Mouse (Mus musculus) myocyte (in vitro differentiated cells): ENCODE measurements around the gene E2f6. TPM values are rescaled to one million over a fixed set of nuclear protein-coding genes. Genes with fewer than 3 reads are reported as not detected.

Source experiments
- H3K27me3 ChIP-seq: one replicate; pipeline ENCODE4 v1.6.1; 2011; ENCODE audit not compliant: control insufficient read depth, insufficient read depth, insufficient read length
- H3K36me3 ChIP-seq: one replicate; pipeline ENCODE4 v1.6.1; 2011; ENCODE audit not compliant: control insufficient read depth, insufficient read depth
- H3K4me2 ChIP-seq: one replicate; pipeline ENCODE4 v1.6.1; 2011; ENCODE audit warnings: low read depth, control low read depth
- H3K4me3 ChIP-seq: one replicate; pipeline ENCODE4 v1.5.1; 2011; ENCODE audit warnings: mild to moderate bottlenecking, control low read depth, moderate library complexity
- H3K79me2 ChIP-seq: one replicate; pipeline ENCODE4 v1.6.1; 2011; ENCODE audit not compliant: control insufficient read depth, insufficient read depth
- H3ac ChIP-seq: one replicate; pipeline ENCODE4 v1.6.1; 2011; ENCODE audit not compliant: control insufficient read depth, insufficient read length
- CEBPB ChIP-seq: IDR thresholded peaks from 2 replicates; pipeline ENCODE4 v1.6.1; 2011; ENCODE audit warnings: mild to moderate bottlenecking, moderate library complexity; ENCODE audit not compliant: poor library complexity, insufficient read depth, severe bottlenecking
- E2F4 ChIP-seq: IDR thresholded peaks from one replicate; pipeline ENCODE4 v1.6.1; 2011; ENCODE audit warnings: mild to moderate bottlenecking, control low read depth, moderate library complexity; ENCODE audit not compliant: insufficient read depth
- MAX ChIP-seq: IDR thresholded peaks from one replicate; pipeline ENCODE4 v1.6.1; 2011; ENCODE audit warnings: low read depth, mild to moderate bottlenecking, control low read depth
- MYOD1 ChIP-seq, 3 experiments: IDR thresholded peaks; one replicate each; pipeline ENCODE4 v1.6.1; 2011; ENCODE audit warnings: control low read depth in 2 of 3, low read depth in 2 of 3, mild to moderate bottlenecking in 2 of 3, moderate library complexity in 1 of 3; ENCODE audit not compliant: insufficient read length in 2 of 3, control insufficient read depth in 1 of 3
- MYOG ChIP-seq, 3 experiments: IDR thresholded peaks; one replicate each; pipeline ENCODE4 v1.6.1; 2011; ENCODE audit warnings: control low read depth in 2 of 3, low read depth in 2 of 3, mild to moderate bottlenecking in 2 of 3; ENCODE audit not compliant: insufficient read length in 2 of 3, control insufficient read depth in 1 of 3, insufficient read depth in 1 of 3
- POLR2A ChIP-seq: IDR thresholded peaks from one replicate; pipeline ENCODE4 v1.6.1; 2011; ENCODE audit warnings: low read depth, mild to moderate bottlenecking, control low read depth, moderate library complexity; ENCODE audit not compliant: insufficient read length
- POLR2AphosphoS2 ChIP-seq: IDR thresholded peaks from one replicate; pipeline ENCODE4 v1.6.1; 2011; ENCODE audit warnings: low read depth, control low read depth; ENCODE audit not compliant: insufficient read length
- REST ChIP-seq: IDR thresholded peaks from one replicate; pipeline ENCODE4 v1.6.1; 2011; ENCODE audit warnings: mild to moderate bottlenecking, control low read depth, moderate library complexity; ENCODE audit not compliant: insufficient read depth, insufficient read length
- SRF ChIP-seq: IDR thresholded peaks from one replicate; pipeline ENCODE4 v1.6.1; 2011; ENCODE audit warnings: low read depth; ENCODE audit not compliant: control insufficient read depth, insufficient read length
- TCF12 ChIP-seq: IDR thresholded peaks from one replicate; pipeline ENCODE4 v1.6.1; 2011; ENCODE audit warnings: mild to moderate bottlenecking, control low read depth; ENCODE audit not compliant: poor library complexity, insufficient read depth, severe bottlenecking
- TCF3 ChIP-seq: IDR thresholded peaks from one replicate; pipeline ENCODE4 v1.6.1; 2011; ENCODE audit warnings: low read depth, control low read depth; ENCODE audit not compliant: insufficient read length
- USF1 ChIP-seq: IDR thresholded peaks from one replicate; pipeline ENCODE4 v1.6.1; 2011; ENCODE audit warnings: low read depth, mild to moderate bottlenecking, control low read depth, moderate library complexity
- polyA plus RNA-seq: library from polyadenylated mRNA; unstranded; fragments of >200 nt; fragmentation: generic; extraction: Trizol; gene quantifications from one replicate; pipeline ENCODE4 v1.2.1, GENCODE M21; 2012; ENCODE audit warnings: missing spikeins

The E2f6 gene
- 16.2 TPM for polyA plus RNA-seq

GRCm38 (mm10) chr12:16810525-16811431 is at the start of gene E2f6:
TSS of gene E2f6 (plus strand) at chr12:16810963.
- H3ac ChIP-seq: peak within 1 kb of the TSS; percentile 41
- H3K4me2 ChIP-seq: peak within 1 kb of the TSS; percentile 68
- no peaks in the 10 kb centered on the region for H3K27me3 ChIP-seq
- no peaks in the 10 kb centered on the region for H3K36me3 ChIP-seq
- TF ChIP-seq TCF12 (no peak), CEBPB (no peak), SRF (no peak), POLR2AphosphoS2 (peak; percentile 70), MAX (no peak), E2F4 (no peak), MYOG (IDR thresholded peaks at IDR 0.05; ENCODE audit: control insufficient read depth in 1 of 3, insufficient read depth in 1 of 3, insufficient read length in 2 of 3, low read depth in 2 of 3) (no peak), REST (no peak), TCF3 (no peak), USF1 (no peak), POLR2A (peak; percentile 85), MYOD1 (IDR thresholded peaks at IDR 0.05; ENCODE audit: control insufficient read depth in 1 of 3, insufficient read length in 2 of 3, low read depth in 2 of 3) (no peak)
- H3K79me2 ChIP-seq: peaks cover 31% of the 10 kb centered on the region
- H3K4me3 ChIP-seq: peak within 1 kb of the TSS; percentile 45

GRCm38 (mm10) chr12:16761461-16761860 is 49.3 kb upstream of the E2f6 start:
- Histone ChIP-seq H3K4me2 (no peak overlapping the region), H3ac (no peak overlapping the region), H3K4me3 (no peak overlapping the region), H3K27me3 (no peaks in the 10 kb centered on the region), H3K79me2 (no peaks in the 10 kb centered on the region), H3K36me3 (no peaks in the 10 kb centered on the region)
- TF ChIP-seq REST (no peak), SRF (no peak), E2F4 (no peak), MAX (no peak), TCF3 (no peak), CEBPB (no peak), POLR2AphosphoS2 (no peak), MYOG (IDR thresholded peaks at IDR 0.05; ENCODE audit: control insufficient read depth in 1 of 3, insufficient read depth in 1 of 3, insufficient read length in 2 of 3, low read depth in 2 of 3) (no peak), MYOD1 (IDR thresholded peaks at IDR 0.05; ENCODE audit: control insufficient read depth in 1 of 3, insufficient read length in 2 of 3, low read depth in 2 of 3) (no peak), USF1 (no peak), TCF12 (no peak), POLR2A (no peak)

- Histone ChIP-seq H3ac (no peak overlapping the region), H3K27me3 (peaks cover 4% of the 10 kb centered on the region), H3K4me2 (no peak overlapping the region), H3K4me3 (no peak overlapping the region), H3K79me2 (no peaks in the 10 kb centered on the region), H3K36me3 (no peaks in the 10 kb centered on the region)
- TF ChIP-seq REST (no peak), CEBPB (no peak), USF1 (no peak), MAX (no peak), POLR2AphosphoS2 (no peak), TCF3 (no peak), TCF12 (no peak), MYOD1 (IDR thresholded peaks at IDR 0.05; ENCODE audit: control insufficient read depth in 1 of 3, insufficient read length in 2 of 3, low read depth in 2 of 3) (no peak), MYOG (IDR thresholded peaks at IDR 0.05; ENCODE audit: control insufficient read depth in 1 of 3, insufficient read depth in 1 of 3, insufficient read length in 2 of 3, low read depth in 2 of 3) (no peak), E2F4 (no peak), SRF (no peak), POLR2A (no peak)
Measured at GRCm38 (mm10) chr12:16763649-16764422, 46.9 kb upstream of the E2f6 start.

GRCm38 (mm10) chr12:16764776-16765445 is 45.9 kb upstream of the E2f6 start:
- peaks cover 6% of the 10 kb centered on the region for H3K27me3 ChIP-seq
- H3K79me2 ChIP-seq: no peaks in the 10 kb centered on the region
- TF ChIP-seq MYOG (IDR thresholded peaks at IDR 0.05; ENCODE audit: control insufficient read depth in 1 of 3, insufficient read depth in 1 of 3, insufficient read length in 2 of 3, low read depth in 2 of 3): no peak
- no peak for TF ChIP-seq CEBPB
- TF ChIP-seq TCF3: no peak
- TF ChIP-seq POLR2AphosphoS2: no peak
- TF ChIP-seq MYOD1 (IDR thresholded peaks at IDR 0.05; ENCODE audit: control insufficient read depth in 1 of 3, insufficient read length in 2 of 3, low read depth in 2 of 3): no peak
- TF ChIP-seq MAX: no peak
- H3K4me3 ChIP-seq: no peak overlapping the region
- no peaks in the 10 kb centered on the region for H3K36me3 ChIP-seq
- H3ac ChIP-seq: no peak overlapping the region
- H3K4me2 ChIP-seq: no peak overlapping the region
